In the genomic region with DNA sequence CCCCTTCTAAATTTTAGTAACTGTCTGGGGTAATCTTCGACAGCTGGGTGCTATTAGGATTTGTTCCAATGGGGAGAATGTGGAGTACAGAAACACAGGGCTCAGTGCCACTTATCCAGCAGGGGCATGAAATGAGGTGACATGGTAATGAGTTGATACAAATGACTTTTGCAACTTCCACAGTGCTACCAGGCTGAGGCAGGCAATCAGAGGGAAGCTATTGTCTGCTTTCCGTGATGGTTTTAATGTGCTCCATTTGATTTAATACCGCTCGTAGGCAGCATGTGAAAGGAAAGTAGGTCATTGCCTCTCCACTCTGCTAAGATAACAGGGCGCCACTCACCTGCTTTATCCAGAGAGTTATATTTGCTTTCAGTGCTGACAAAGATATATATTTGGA, we compare ENCODE assay signal across 11 mouse cellular contexts.
DNase-seq lines count a peak whose midpoint lies in the region; ATAC-seq and TF ChIP-seq lines count a peak whose summit lies in the region.
"Had no signal": no experiment of that assay in that cellular context is flagged by ENCODE, and none has a peak within 500 bp of the region (broad histone marks: within the 10 kb centered on the region; RNA-seq: fewer than 3 reads in every experiment).

No protein-coding gene starts in this region.

- no peak overlapping the region for H3K9ac ChIP-seq in heart, embryonic 12.5 days
- H3K9ac ChIP-seq in neural tube, embryonic 12.5 days: no peak overlapping the region
- H3K9ac ChIP-seq: embryonic facial prominence, embryonic 12.5 days had no signal

- H3K4me3 ChIP-seq in heart, embryonic 12.5 days: no peak overlapping the region
- no peak overlapping the region for H3K4me3 ChIP-seq in neural tube, embryonic 12.5 days
- H3K4me3 ChIP-seq: embryonic facial prominence, embryonic 12.5 days; myocyte had no signal

- H3K27ac ChIP-seq in heart, embryonic 12.5 days (ENCODE audit: poor library complexity, severe bottlenecking): no peak overlapping the region
- H3K27ac ChIP-seq in neural tube, embryonic 12.5 days: no peak overlapping the region
- H3K27ac ChIP-seq: embryonic facial prominence, embryonic 12.5 days had no signal

- H3K36me3 ChIP-seq in heart, embryonic 12.5 days: no peaks in the 10 kb centered on the region
- no peaks in the 10 kb centered on the region for H3K36me3 ChIP-seq in neural tube, embryonic 12.5 days
- H3K36me3 ChIP-seq: embryonic facial prominence, embryonic 12.5 days had no signal

- 55% methylated on average over 5 of the region's 5 CpGs for WGBS in heart, embryonic 12.5 days
- 29% methylated on average over 5 of the region's 5 CpGs for WGBS in neural tube, embryonic 12.5 days

- DNase-seq in adrenal gland, postnatal 10 days: peak; percentile 1
- no peak for DNase-seq in adrenal gland, postnatal 14 days
- peak; percentile 10 for DNase-seq in heart, adult 8-10 months (ENCODE audit: low spot score)
- DNase-seq in brain, embryonic 14.5 days (ENCODE audit: low read depth): peak; percentile 75
- no peak for DNase-seq in frontal cortex, postnatal 36 days (ENCODE audit: low spot score in 2 of 2)
- no peak for DNase-seq in ovary, postnatal 14 days (ENCODE audit: low spot score)
- DNase-seq: right cerebral cortex, postnatal 4 days had no signal

- H3K27me3 ChIP-seq in heart, embryonic 12.5 days (replicated peaks): no peaks in the 10 kb centered on the region
- H3K27me3 ChIP-seq in neural tube, embryonic 12.5 days (replicated peaks): no peaks in the 10 kb centered on the region
- H3K27me3 ChIP-seq: embryonic facial prominence, embryonic 12.5 days had no signal

- H3K9me3 ChIP-seq in heart, embryonic 12.5 days (replicated peaks): no peaks in the 10 kb centered on the region
- H3K9me3 ChIP-seq in neural tube, embryonic 12.5 days: no peaks in the 10 kb centered on the region
- H3K9me3 ChIP-seq: embryonic facial prominence, embryonic 12.5 days had no signal

- H3K4me2 ChIP-seq in heart, embryonic 12.5 days: no peak overlapping the region
- H3K4me2 ChIP-seq in neural tube, embryonic 12.5 days (replicated peaks): no peak overlapping the region
- H3K4me2 ChIP-seq: embryonic facial prominence, embryonic 12.5 days had no signal

- ATAC-seq in heart, embryonic 12.5 days (ENCODE audit: insufficient number of reproducible peaks, low FRiP score): no peak
- peak; percentile 68; the same call in 1 of the 2 replicates for ATAC-seq in neural tube, embryonic 12.5 days (ENCODE audit: low FRiP score, low read depth)

- TF ChIP-seq POLR2A in brain, embryonic 14.5 days (IDR thresholded peaks at IDR 0.05; ENCODE audit: borderline replicate concordance, extremely low read depth, insufficient read depth, insufficient read length, poor library complexity, severe bottlenecking): no peak

- H3K4me1 ChIP-seq in heart, embryonic 12.5 days (replicated peaks): no peaks in the 10 kb centered on the region
- no peaks in the 10 kb centered on the region for H3K4me1 ChIP-seq in neural tube, embryonic 12.5 days
- H3K4me1 ChIP-seq: embryonic facial prominence, embryonic 12.5 days had no signal

- TF ChIP-seq CTCF in brain, embryonic 14.5 days (IDR thresholded peaks at IDR 0.05; ENCODE audit: borderline replicate concordance, extremely low read depth, insufficient read depth, insufficient read length): no peak

Comparison
In these comparisons a context has a peak if more than half of its experiments do, and no peak if none do; other contexts are left out.
1. DNase-seq: peak in adrenal gland, postnatal 10 days (single experiment), heart, adult 8-10 months (single experiment) and brain, embryonic 14.5 days (single experiment); none in adrenal gland, postnatal 14 days (single experiment), frontal cortex, postnatal 36 days (0 of 2) and ovary, postnatal 14 days (single experiment).